Mouse (Mus musculus) stomach, embryonic 14.5 days (tissue): ENCODE results near the gene Rab13. TPM values are rescaled to one million over a fixed set of nuclear protein-coding genes. Genes with fewer than 3 reads are reported as not detected.
A peak's percentile ranks its signal among the peaks of the same experiment; 100 is the strongest.

Source experiments
- ATAC-seq: fragments of 200-750 bp; cut with Nextera tagmentation; 2 replicates; pipeline ENCODE4 v1.8.0; 2017; ENCODE audit warnings: low read depth, moderate TSS enrichment; ENCODE audit not compliant: insufficient number of reproducible peaks, insufficient read depth, low FRiP score
- H3K27ac ChIP-seq: fragments of 300-500 bp; sonication (generic); 2 replicates; pipeline ENCODE4 v1.5.1; 2014; ENCODE audit warnings: mild to moderate bottlenecking, low read length, moderate library complexity, mixed read lengths
- H3K27me3 ChIP-seq: fragments of 300-500 bp; sonication (generic); 2 replicates; pipeline ENCODE4 v1.6.1; 2014; ENCODE audit warnings: low read length, control low read depth, mixed read lengths; ENCODE audit not compliant: control insufficient read depth, insufficient read depth
- H3K36me3 ChIP-seq: fragments of 300-500 bp; sonication (generic); 2 replicates; pipeline ENCODE4 v1.6.1; 2014; ENCODE audit warnings: mild to moderate bottlenecking, control low read depth, low read length, moderate library complexity, mixed read lengths; ENCODE audit not compliant: control insufficient read depth, insufficient read depth
- H3K4me1 ChIP-seq: fragments of 300-500 bp; sonication (generic); 2 replicates; pipeline ENCODE4 v1.6.1; 2014; ENCODE audit warnings: low read length, control low read depth, mixed read lengths; ENCODE audit not compliant: control insufficient read depth, insufficient read depth
- H3K4me2 ChIP-seq: fragments of 300-500 bp; sonication (generic); replicated peaks from 2 replicates; pipeline ENCODE4 v1.6.1; 2014; ENCODE audit warnings: low read depth, low read length, control low read depth
- H3K4me3 ChIP-seq: fragments of 300-500 bp; sonication (generic); 2 replicates; pipeline ENCODE4 v1.5.1; 2014; ENCODE audit warnings: low read depth, low read length, control low read depth
- H3K9ac ChIP-seq: fragments of 300-500 bp; sonication (generic); replicated peaks from 2 replicates; pipeline ENCODE4 v1.6.1; 2014; ENCODE audit warnings: low read depth, mild to moderate bottlenecking, control low read depth, low read length, moderate library complexity, mixed read lengths
- H3K9me3 ChIP-seq: fragments of 300-500 bp; sonication (generic); 2 replicates; pipeline ENCODE4 v1.6.1; 2016; ENCODE audit warnings: low read depth, low read length, control low read depth; ENCODE audit not compliant: control insufficient read depth
- WGBS: fragments of 180-500 bp; shearing (Covaris S2); extraction: QIAGEN DNeasy Blood & Tissue Kit; methylation state at CpG from one replicate; pipeline ENCODE4 v1.1.7; 2014; 5-methylcytosine and 5-hydroxymethylcytosine counted together
- polyA plus RNA-seq: library from polyadenylated mRNA; unstranded; fragments of >200 nt; fragmentation: Nextera tagmentation; extraction: Ambion mirVana; gene quantifications from 2 replicates; pipeline ENCODE4 v1.2.1, GENCODE M21; 2014

The Rab13 gene
- polyA plus RNA-seq, 1 experiment from 2014 or later: 17.7 TPM

GRCm38 (mm10) chr3:90256731-90257530 is 43.4 kb downstream of the Rab13 start:
- 88% methylated on average over 19 of the region's 19 CpGs for WGBS
- H3K36me3 ChIP-seq: peaks cover 37% of the 10 kb centered on the region
- ATAC-seq: no peak
- no peak overlapping the region for H3K27ac ChIP-seq
- H3K27me3 ChIP-seq: no peaks in the 10 kb centered on the region
- peaks cover 6% of the 10 kb centered on the region; the same call in 1 of the 2 replicates for H3K4me1 ChIP-seq
- no peaks in the 10 kb centered on the region for H3K9me3 ChIP-seq
- no peak overlapping the region for H3K4me2 ChIP-seq
- H3K9ac ChIP-seq: no peak overlapping the region
- H3K4me3 ChIP-seq: no peak overlapping the region

GRCm38 (mm10) chr3:90258521-90258920 is 45.0 kb downstream of the Rab13 start:
- Histone ChIP-seq H3K36me3 (peaks cover 53% of the 10 kb centered on the region), H3K4me3 (no peak overlapping the region), H3K4me2 (no peak overlapping the region), H3K4me1 (peaks cover 6% of the 10 kb centered on the region; the same call in 1 of the 2 replicates), H3K27me3 (no peaks in the 10 kb centered on the region), H3K9me3 (no peaks in the 10 kb centered on the region), H3K27ac (no peak overlapping the region), H3K9ac (no peak overlapping the region)
- ATAC-seq: no peak
- 88% methylated on average over 4 of the region's 4 CpGs for WGBS

- 86% methylated on average over 5 of the region's 5 CpGs for WGBS
- Histone ChIP-seq H3K27me3 (no peaks in the 10 kb centered on the region), H3K9ac (no peak overlapping the region), H3K4me3 (no peak overlapping the region), H3K4me1 (peaks cover 7% of the 10 kb centered on the region), H3K9me3 (no peaks in the 10 kb centered on the region), H3K27ac (no peak overlapping the region), H3K36me3 (peaks cover 54% of the 10 kb centered on the region), H3K4me2 (no peak overlapping the region)
- no peak for ATAC-seq
Observed at GRCm38 (mm10) chr3:90263121-90263771, 49.8 kb downstream of the Rab13 start.

DNA sequence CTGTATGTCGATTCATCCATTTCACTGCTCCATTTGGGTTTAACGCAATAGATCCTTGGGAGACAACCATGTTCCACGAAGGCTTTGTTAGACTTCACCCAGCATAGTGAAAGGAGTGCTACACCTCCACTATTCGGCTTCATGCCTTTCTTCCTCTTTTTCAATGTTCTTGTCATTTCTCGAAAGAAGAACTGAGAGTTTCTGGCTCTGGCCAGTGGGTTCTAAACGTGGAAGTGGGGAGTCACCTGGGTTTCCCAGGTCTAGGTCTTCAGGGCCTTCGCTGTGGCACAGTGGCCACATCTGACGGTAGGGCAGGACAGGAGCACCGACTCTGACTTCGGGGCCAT is 51.2 kb downstream of the Rab13 start:
- H3K9ac ChIP-seq: peak overlapping the region; percentile 83; the same call in 1 of the 2 replicates
- peak overlapping the region; percentile 73 for H3K4me3 ChIP-seq
- H3K27me3 ChIP-seq: no peaks in the 10 kb centered on the region
- peak overlapping the region; percentile 88 for H3K4me2 ChIP-seq
- WGBS: 30% methylated on average over 10 of the region's 10 CpGs
- H3K36me3 ChIP-seq: peaks cover 44% of the 10 kb centered on the region
- ATAC-seq: no peak
- H3K27ac ChIP-seq: peak overlapping the region; percentile 97; the same call in 1 of the 2 replicates
- H3K4me1 ChIP-seq: peaks cover 7% of the 10 kb centered on the region
- no peaks in the 10 kb centered on the region for H3K9me3 ChIP-seq

GRCm38 (mm10) chr3:90265034-90265931 is 51.8 kb downstream of the Rab13 start, which contains the start of gene Dennd4b:
Dennd4b (plus strand) TSS chr3:90265185.
- H3K27ac ChIP-seq: peak within 1 kb of the TSS; percentile 97
- H3K4me3 ChIP-seq: peak within 1 kb of the TSS; percentile 73
- ATAC-seq: peak; percentile 90
- peak within 1 kb of the TSS; percentile 88 for H3K4me2 ChIP-seq
- peak within 1 kb of the TSS; percentile 83 for H3K9ac ChIP-seq
- H3K4me1 ChIP-seq: peaks cover 7% of the 10 kb centered on the region
- under 1% methylated on average over 73 of the region's 87 CpGs for WGBS
- no peaks in the 10 kb centered on the region for H3K27me3 ChIP-seq
- H3K9me3 ChIP-seq: no peaks in the 10 kb centered on the region
- H3K36me3 ChIP-seq: peaks cover 39% of the 10 kb centered on the region

- Histone ChIP-seq H3K9ac (peak overlapping the region; percentile 83), H3K9me3 (no peaks in the 10 kb centered on the region), H3K36me3 (peaks cover 31% of the 10 kb centered on the region), H3K4me3 (peak overlapping the region; percentile 73), H3K27ac (peak overlapping the region; percentile 97), H3K4me2 (peak overlapping the region; percentile 88), H3K27me3 (no peaks in the 10 kb centered on the region), H3K4me1 (peaks cover 7% of the 10 kb centered on the region)
- no peak; the same call in 1 of the 2 replicates for ATAC-seq
- 24% methylated on average over 15 of the region's 16 CpGs for WGBS
Observed at GRCm38 (mm10) chr3:90265932-90266741, 52.6 kb downstream of the Rab13 start.

DNA sequence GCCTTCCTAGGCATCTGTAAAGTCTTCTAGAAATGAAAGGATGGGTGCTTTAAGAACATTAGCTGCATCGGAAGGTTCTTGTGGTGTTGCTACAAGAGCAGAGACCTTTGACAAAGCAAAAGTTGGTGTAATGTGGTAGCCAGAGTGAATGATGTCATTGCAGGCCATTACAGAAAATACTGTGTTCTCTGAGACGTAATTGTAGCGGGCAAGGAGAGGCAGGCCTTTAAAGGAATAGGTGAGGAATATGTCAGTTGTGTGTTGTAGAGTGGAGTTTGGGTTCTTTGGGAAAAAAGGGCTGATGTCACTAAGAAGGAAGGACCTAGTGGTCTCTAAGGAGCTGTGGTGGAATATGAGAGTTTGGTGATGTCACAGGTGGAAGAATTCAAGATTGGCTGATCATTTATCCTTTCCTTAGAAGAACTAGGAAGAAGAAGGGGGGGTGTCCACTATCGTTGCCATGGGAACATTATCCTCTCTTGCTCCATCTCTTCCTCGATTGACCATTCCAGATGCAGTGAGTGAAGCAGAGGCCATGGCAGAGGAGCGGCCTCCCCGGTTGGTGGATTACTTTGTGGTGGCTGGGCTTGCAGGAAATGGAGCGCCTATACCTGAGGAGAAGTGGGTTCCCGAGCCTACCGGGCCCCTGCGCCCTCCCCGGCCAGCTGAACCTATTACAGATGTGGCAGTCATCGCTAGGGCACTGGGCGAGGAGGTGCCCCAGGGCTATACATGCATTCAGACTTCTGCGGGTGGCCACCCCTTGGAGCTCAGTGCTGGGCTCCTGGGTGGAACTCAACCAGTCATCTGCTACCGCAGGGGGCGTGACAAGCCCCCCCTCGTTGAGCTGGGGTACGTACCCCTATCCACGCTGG is 53.6 kb downstream of the Rab13 start:
- H3K27ac ChIP-seq: no peak overlapping the region
- ATAC-seq: no peak
- no peak overlapping the region for H3K4me2 ChIP-seq
- no peak overlapping the region for H3K9ac ChIP-seq
- H3K36me3 ChIP-seq: peaks cover 21% of the 10 kb centered on the region
- WGBS: 92% methylated on average over 20 of the region's 20 CpGs
- H3K9me3 ChIP-seq: no peaks in the 10 kb centered on the region
- peak overlapping the region; percentile 73; the same call in 1 of the 2 replicates for H3K4me3 ChIP-seq
- H3K4me1 ChIP-seq: peaks cover 7% of the 10 kb centered on the region
- no peaks in the 10 kb centered on the region for H3K27me3 ChIP-seq
